Mouse (Mus musculus): ENCODE measurements around the gene Olfr77. TPM values are rescaled to one million over a fixed set of nuclear protein-coding genes. Genes with fewer than 3 reads are reported as not detected.

Olfr77 gene
- 0.09 and 0.11 TPM in 2 replicates for polyA plus RNA-seq (2016; fragmentation: Nextera tagmentation; extraction: Ambion mirVana)

DNA sequence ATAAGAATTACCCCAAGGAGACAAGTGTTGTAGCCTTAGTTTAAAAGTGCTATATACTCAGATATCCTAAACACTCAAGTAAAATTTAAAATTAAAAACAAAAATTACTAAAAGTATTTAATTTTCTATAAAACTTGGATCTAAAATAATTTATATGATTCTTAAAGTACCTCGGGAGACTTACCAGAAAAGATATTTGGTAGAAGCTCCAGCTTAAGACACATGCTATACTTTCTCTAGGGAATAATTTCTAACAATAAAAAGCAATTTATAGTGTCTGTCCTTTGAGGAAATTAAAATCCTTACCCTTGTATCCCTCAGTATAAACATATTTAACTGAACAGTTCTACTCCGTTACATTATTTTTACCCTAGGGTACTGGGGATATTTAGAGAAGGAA lies at the start of gene Olfr77:
Gene Olfr77 (plus strand): TSS at position 301 of the 400 bp plus-strand sequence.
- Histone ChIP-seq H3K4me3 (no peak within 1 kb of the TSS), H3K36me3 (no peaks in the 10 kb centered on the region), H3K9me3 (peaks cover 5% of the 10 kb centered on the region; the same call in 1 of the 2 replicates), H3K27me3 (ENCODE audit: insufficient read depth, poor library complexity, severe bottlenecking) (no peaks in the 10 kb centered on the region), H3K27ac (no peak within 1 kb of the TSS), H3K4me1 (no peaks in the 10 kb centered on the region)
- DNase-seq (ENCODE audit: low spot score), result no peak
- WGBS, result 82% methylated on average over 2 of the region's 2 CpGs

DNA sequence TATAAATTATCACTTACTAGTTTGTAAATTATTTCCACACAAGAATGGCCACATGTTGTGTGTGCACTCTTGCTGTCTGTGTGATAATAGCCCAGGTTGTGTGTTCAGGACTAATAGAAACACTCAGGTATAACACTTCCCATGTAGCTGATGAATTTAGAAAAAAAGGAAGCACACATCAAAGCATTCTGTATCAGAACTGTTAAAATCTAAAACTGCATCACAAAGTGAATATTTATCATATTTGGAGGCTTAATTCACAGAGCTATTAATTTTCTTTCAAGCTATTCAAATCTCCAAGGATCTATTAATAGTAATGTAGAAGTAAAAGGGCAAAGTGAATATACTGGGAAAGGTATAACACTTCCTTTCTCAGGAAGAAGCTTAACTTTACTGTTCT lies 28.8 kb upstream of the Olfr77 start, which contains the start of gene Olfr862:
Gene Olfr862 (minus strand): TSS at position 101 of the 400 bp plus-strand sequence.
- Histone ChIP-seq H3K27ac (no peak within 1 kb of the TSS), H3K27me3 (ENCODE audit: insufficient read depth, poor library complexity, severe bottlenecking) (no peaks in the 10 kb centered on the region), H3K4me1 (no peaks in the 10 kb centered on the region), H3K9me3 (peaks cover 6% of the 10 kb centered on the region), H3K36me3 (no peaks in the 10 kb centered on the region), H3K4me3 (no peak within 1 kb of the TSS)
- DNase-seq (ENCODE audit: low spot score), result no peak

DNA sequence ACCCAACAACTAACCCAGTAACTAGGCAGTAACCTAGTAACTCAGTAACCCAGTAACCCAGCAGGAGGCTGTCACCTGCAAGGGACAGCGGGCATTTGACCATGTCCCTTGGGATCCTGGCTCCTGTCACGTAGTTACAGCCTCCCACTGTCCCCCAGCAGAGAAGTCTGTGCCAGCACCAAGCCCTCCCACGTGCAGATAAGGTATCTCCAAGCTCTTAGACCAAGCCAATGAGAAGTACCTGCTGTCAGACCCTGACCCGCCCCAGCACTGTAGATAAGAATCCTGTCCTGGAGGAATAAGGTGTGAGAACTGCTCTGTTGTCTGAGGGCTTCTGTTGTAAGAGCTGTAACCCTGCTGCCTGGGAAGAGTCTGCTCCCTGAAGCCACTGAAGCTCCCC lies 5.5 kb upstream of the Olfr77 start:
- peaks cover 14% of the 10 kb centered on the region; the same call in 1 of the 2 replicates for H3K9me3 ChIP-seq
- H3K4me3 ChIP-seq, result no peak overlapping the region
- WGBS, result 49% methylated on average over 4 of the region's 4 CpGs
- no peaks in the 10 kb centered on the region for H3K27me3 ChIP-seq (ENCODE audit: insufficient read depth, poor library complexity, severe bottlenecking)
- H3K4me1 ChIP-seq, result no peaks in the 10 kb centered on the region
- DNase-seq (ENCODE audit: low spot score), result no peak
- no peaks in the 10 kb centered on the region for H3K36me3 ChIP-seq
- H3K27ac ChIP-seq, result no peak overlapping the region

Other genes starting within 250 kb of the Olfr77 start
- not detected in 2 replicates for gene Olfr857, start 207.4 kb upstream of the Olfr77 start, polyA plus RNA-seq (2016; fragmentation: Nextera tagmentation; extraction: Ambion mirVana)
- not detected in 2 replicates for gene Olfr58, start 136.6 kb upstream of the Olfr77 start, polyA plus RNA-seq (2016; fragmentation: Nextera tagmentation; extraction: Ambion mirVana)
- not detected in 2 replicates for gene Olfr859, start 112.0 kb upstream of the Olfr77 start, polyA plus RNA-seq (2016; fragmentation: Nextera tagmentation; extraction: Ambion mirVana)
- not detected in 2 replicates for gene Olfr860, start 67.1 kb upstream of the Olfr77 start, polyA plus RNA-seq (2016; fragmentation: Nextera tagmentation; extraction: Ambion mirVana)
- gene Olfr862, start 28.9 kb upstream of the Olfr77 start, polyA plus RNA-seq (2016; fragmentation: Nextera tagmentation; extraction: Ambion mirVana), result not detected in 2 replicates
- gene Olfr866, start 111.2 kb downstream of the Olfr77 start, polyA plus RNA-seq (2016; fragmentation: Nextera tagmentation; extraction: Ambion mirVana), result not detected in 2 replicates
- not detected in 2 replicates for gene Olfr867, start 140.7 kb downstream of the Olfr77 start, polyA plus RNA-seq (2016; fragmentation: Nextera tagmentation; extraction: Ambion mirVana)
- not detected in 2 replicates for gene Olfr868, start 181.8 kb downstream of the Olfr77 start, polyA plus RNA-seq (2016; fragmentation: Nextera tagmentation; extraction: Ambion mirVana)
- gene Olfr869, start 212.1 kb downstream of the Olfr77 start, polyA plus RNA-seq (2016; fragmentation: Nextera tagmentation; extraction: Ambion mirVana), result not detected in 2 replicates